Mouse (Mus musculus) limb, embryonic 13.5 days (tissue): Measurements from ENCODE around the gene Pigv. TPM values are rescaled to one million over a fixed set of nuclear protein-coding genes. Genes with fewer than 3 reads are reported as not detected.
"Not testable (repeated sequence)": the region's sequence is repeated elsewhere in the genome, so short reads cannot be mapped to it uniquely, and the experiment has no call there.

Experiments used
- ATAC-seq: fragments of 200-750 bp; cut with Nextera tagmentation; 2 replicates; pipeline ENCODE4 v1.8.0; 2017; ENCODE audit warnings: low read depth, moderate number of reproducible peaks, moderate TSS enrichment; ENCODE audit not compliant: low FRiP score
- H3K27ac ChIP-seq: fragments of 300-500 bp; sonication (generic); 2 replicates; pipeline ENCODE4 v1.5.1; 2015; ENCODE audit warnings: inconsistent platforms, mild to moderate bottlenecking, moderate library complexity
- H3K27me3 ChIP-seq: fragments of 300-500 bp; sonication (generic); 2 replicates; pipeline ENCODE4 v1.6.1; 2015; ENCODE audit warnings: mild to moderate bottlenecking, inconsistent platforms
- H3K36me3 ChIP-seq: fragments of 300-500 bp; sonication (generic); 2 replicates; pipeline ENCODE4 v1.6.1; 2015; ENCODE audit warnings: inconsistent platforms, mild to moderate bottlenecking, moderate library complexity
- H3K4me1 ChIP-seq: fragments of 300-500 bp; sonication (generic); 2 replicates; pipeline ENCODE4 v1.6.1; 2015; ENCODE audit warnings: inconsistent platforms
- H3K4me2 ChIP-seq: fragments of 300-500 bp; sonication (generic); replicated peaks from 2 replicates; pipeline ENCODE4 v1.6.1; 2015; ENCODE audit warnings: inconsistent platforms, mild to moderate bottlenecking, moderate library complexity
- H3K4me3 ChIP-seq: fragments of 300-500 bp; sonication (generic); 2 replicates; pipeline ENCODE4 v1.5.1; 2015; ENCODE audit warnings: moderate library complexity, mild to moderate bottlenecking, inconsistent platforms
- H3K9ac ChIP-seq: fragments of 300-500 bp; sonication (generic); 2 replicates; pipeline ENCODE4 v1.6.1; 2015; ENCODE audit warnings: mild to moderate bottlenecking, inconsistent platforms
- H3K9me3 ChIP-seq: fragments of 300-500 bp; sonication (generic); 2 replicates; pipeline ENCODE4 v1.6.1; 2016; ENCODE audit warnings: inconsistent platforms
- WGBS: fragments of 180-500 bp; shearing (Covaris S2); methylation state at CpG from one replicate; pipeline ENCODE4 v1.1.7; 2015; 5-methylcytosine and 5-hydroxymethylcytosine counted together
- polyA plus RNA-seq: library from polyadenylated mRNA; unstranded; fragments of >200 nt; fragmentation: Nextera tagmentation; extraction: Ambion mirVana; gene quantifications from 2 replicates; pipeline ENCODE4 v1.2.1, GENCODE M21; 2015

Pigv gene
- polyA plus RNA-seq, 1 experiment from 2014 or later: 17.1 TPM

GRCm38 (mm10) chr4:133656997-133657396 is 15.4 kb downstream of the Pigv start:
- no peaks in the 10 kb centered on the region for H3K27me3 ChIP-seq
- no peak overlapping the region for H3K4me3 ChIP-seq
- H3K4me2 ChIP-seq: no peak overlapping the region
- H3K27ac ChIP-seq: no peak overlapping the region
- H3K9ac ChIP-seq: no peak overlapping the region
- no peak for ATAC-seq
- H3K9me3 ChIP-seq: no peaks in the 10 kb centered on the region
- peaks cover 2% of the 10 kb centered on the region for H3K36me3 ChIP-seq
- whole genome bisulfite sequencing: 20% methylated on average over 4 of the region's 4 CpGs
- H3K4me1 ChIP-seq: peaks cover 40% of the 10 kb centered on the region

DNA sequence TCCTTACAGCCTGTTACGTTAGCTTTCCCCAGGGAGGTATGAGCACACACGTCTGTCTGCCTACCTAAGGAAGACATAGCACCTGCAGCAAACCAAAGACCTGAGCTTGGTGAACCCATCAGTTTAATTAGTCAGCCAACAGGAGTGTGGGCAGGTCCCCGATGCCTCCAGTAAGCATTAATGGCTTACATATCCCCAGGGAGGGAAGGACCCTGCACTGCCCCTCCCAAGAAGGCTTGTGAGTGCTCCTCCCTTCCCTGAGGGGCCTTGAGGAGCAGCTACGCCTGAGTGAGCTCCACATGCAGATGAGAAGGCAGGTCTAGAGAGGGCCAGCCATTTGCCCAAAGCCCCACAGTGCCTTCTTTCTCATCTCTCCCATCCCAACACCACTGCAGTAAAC is 16.2 kb downstream of the Pigv start:
- no peaks in the 10 kb centered on the region for H3K36me3 ChIP-seq
- no peaks in the 10 kb centered on the region for H3K27me3 ChIP-seq
- H3K4me2 ChIP-seq: no peak overlapping the region
- H3K4me3 ChIP-seq: no peak overlapping the region
- ATAC-seq: no peak
- WGBS: 51% methylated on average over 4 of the region's 4 CpGs
- H3K9ac ChIP-seq: no peak overlapping the region
- H3K27ac ChIP-seq: no peak overlapping the region
- peaks cover 37% of the 10 kb centered on the region for H3K4me1 ChIP-seq
- H3K9me3 ChIP-seq: no peaks in the 10 kb centered on the region

DNA sequence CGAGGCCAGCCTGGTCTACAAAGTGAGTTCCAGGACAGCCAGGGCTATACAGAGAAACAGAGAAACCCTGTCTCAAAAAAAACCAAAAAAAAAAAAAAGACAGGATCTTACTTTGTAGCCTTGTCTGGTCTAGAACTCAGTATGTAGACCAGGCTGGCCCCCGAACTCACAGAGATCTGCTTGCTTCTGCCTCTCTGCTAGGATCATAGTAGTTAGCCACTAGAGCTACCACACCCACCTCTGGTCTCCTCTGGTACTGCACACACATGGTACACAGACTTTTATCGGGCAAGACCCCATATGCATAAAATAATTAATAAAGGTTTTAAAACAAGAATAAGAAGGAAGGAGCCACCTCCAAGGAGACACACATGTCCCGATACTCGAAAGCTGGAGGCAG is 18.4 kb downstream of the Pigv start:
- not testable (repeated sequence) for H3K27ac ChIP-seq, H3K27me3 ChIP-seq, H3K9me3 ChIP-seq, ATAC-seq, H3K4me3 ChIP-seq, H3K4me2 ChIP-seq, H3K9ac ChIP-seq, H3K36me3 ChIP-seq
- peaks cover 15% of the 10 kb centered on the region for H3K4me1 ChIP-seq
- WGBS: 90% methylated on average over 5 of the region's 5 CpGs

DNA sequence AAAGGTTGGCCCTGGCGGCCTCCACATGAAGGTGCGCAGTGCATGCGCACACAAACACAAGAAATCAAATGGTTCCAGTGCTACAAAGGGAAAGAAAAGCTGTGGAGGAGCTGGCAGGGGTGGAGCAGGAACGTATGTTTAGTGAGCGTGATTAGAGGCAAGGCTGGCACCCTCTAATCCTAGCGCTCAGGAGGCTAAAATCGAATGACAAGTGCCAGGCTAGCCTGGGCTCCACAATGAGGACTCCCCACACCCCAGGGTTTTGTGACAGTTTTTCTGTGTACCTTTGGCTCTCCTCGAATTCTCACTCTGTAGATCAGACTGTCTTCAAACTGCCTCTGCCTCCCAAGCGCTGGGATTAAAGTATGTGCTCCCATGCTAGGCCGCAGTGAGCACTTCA is 19.7 kb downstream of the Pigv start:
- Histone ChIP-seq H3K27ac (no peak overlapping the region), H3K4me3 (no peak overlapping the region), H3K4me1 (0 out of 2 replicates have a peak, but pooled peaks cover 2% of the 10 kb centered on the region), H3K9me3 (no peaks in the 10 kb centered on the region), H3K9ac (no peak overlapping the region), H3K27me3 (no peaks in the 10 kb centered on the region), H3K36me3 (no peaks in the 10 kb centered on the region), H3K4me2 (no peak overlapping the region)
- ATAC-seq: no peak
- WGBS: 85% methylated on average over 10 of the region's 10 CpGs

DNA sequence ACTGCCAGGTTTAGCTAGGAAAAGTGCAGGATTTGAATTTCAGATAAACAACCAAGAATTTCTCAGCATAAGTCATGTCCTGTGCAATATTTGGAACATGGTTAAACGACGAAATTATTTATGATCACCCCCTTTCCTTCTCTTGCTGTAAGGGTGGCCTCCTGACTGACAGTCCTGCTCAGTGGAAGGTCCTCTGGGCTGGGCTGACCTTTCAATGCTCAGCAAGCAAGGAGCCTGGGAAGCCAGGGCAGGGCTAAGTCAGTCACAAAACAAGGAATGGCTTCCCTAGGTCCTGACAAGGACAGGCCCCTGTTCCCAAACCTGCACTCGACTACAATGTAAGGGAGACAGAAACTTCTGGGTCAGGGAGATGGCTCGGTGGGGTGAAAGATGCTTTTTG is 20.5 kb downstream of the Pigv start:
- Histone ChIP-seq H3K9ac (no peak overlapping the region), H3K4me2 (no peak overlapping the region), H3K36me3 (no peaks in the 10 kb centered on the region), H3K4me1 (no peaks in the 10 kb centered on the region), H3K27me3 (no peaks in the 10 kb centered on the region), H3K9me3 (no peaks in the 10 kb centered on the region), H3K4me3 (no peak overlapping the region), H3K27ac (no peak overlapping the region)
- 66% methylated on average over 4 of the region's 4 CpGs for WGBS
- no peak for ATAC-seq

DNA sequence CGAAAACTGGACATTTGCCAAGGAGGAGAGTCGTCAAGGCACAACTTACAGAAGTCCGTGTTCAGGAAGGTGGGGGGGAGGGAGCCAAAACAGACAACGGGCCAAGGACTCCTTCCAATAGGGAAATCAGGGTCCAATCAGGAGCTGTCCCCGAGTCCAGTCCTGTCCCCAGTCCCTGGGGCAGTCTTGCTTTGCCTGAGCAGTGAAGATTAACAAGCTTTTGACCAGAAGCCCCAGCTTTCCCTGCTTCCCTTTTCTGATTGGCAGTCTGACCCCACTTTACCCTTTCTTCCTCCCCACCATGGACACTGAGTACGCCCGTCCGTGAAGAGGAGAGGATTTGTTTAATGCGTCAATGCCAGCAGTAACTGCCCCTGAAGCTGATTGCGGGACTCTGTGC is 21.0 kb downstream of the Pigv start:
- Histone ChIP-seq H3K27me3 (no peaks in the 10 kb centered on the region), H3K9ac (0 out of 2 replicates have a peak overlapping the region, but pooled peaks have one; percentile 1), H3K4me2 (no peak overlapping the region), H3K4me3 (no peak overlapping the region), H3K36me3 (no peaks in the 10 kb centered on the region), H3K4me1 (no peaks in the 10 kb centered on the region), H3K9me3 (no peaks in the 10 kb centered on the region), H3K27ac (no peak overlapping the region)
- 55% methylated on average over 10 of the region's 10 CpGs for WGBS
- ATAC-seq: no peak

GRCm38 (mm10) chr4:133649989-133650699 is 22.3 kb downstream of the Pigv start, which contains the start of gene Zdhhc18:
Zdhhc18 (minus strand) TSS chr4:133650154.
- peak within 1 kb of the TSS; percentile 25 for H3K4me3 ChIP-seq
- peak within 1 kb of the TSS; percentile 45 for H3K4me2 ChIP-seq
- H3K9me3 ChIP-seq: peaks cover 4% of the 10 kb centered on the region
- no peaks in the 10 kb centered on the region for H3K4me1 ChIP-seq
- no peaks in the 10 kb centered on the region for H3K27me3 ChIP-seq
- H3K36me3 ChIP-seq: no peaks in the 10 kb centered on the region
- H3K27ac ChIP-seq: no peak within 1 kb of the TSS
- WGBS: 38% methylated on average over 7 of the region's 7 CpGs
- ATAC-seq: no peak; the same call in 1 of the 2 replicates
- no peak within 1 kb of the TSS for H3K9ac ChIP-seq

- H3K9me3 ChIP-seq, H3K9ac ChIP-seq, ATAC-seq, H3K27me3 ChIP-seq, H3K27ac ChIP-seq, H3K4me1 ChIP-seq, H3K36me3 ChIP-seq: not testable (repeated sequence)
- H3K4me2 ChIP-seq: peak overlapping the region; percentile 45
- H3K4me3 ChIP-seq: peak overlapping the region; percentile 25; the same call in 1 of the 2 replicates
- WGBS: 80% methylated on average over 5 of the region's 5 CpGs
Observed at GRCm38 (mm10) chr4:133649464-133649863, 23.0 kb downstream of the Pigv start.

DNA sequence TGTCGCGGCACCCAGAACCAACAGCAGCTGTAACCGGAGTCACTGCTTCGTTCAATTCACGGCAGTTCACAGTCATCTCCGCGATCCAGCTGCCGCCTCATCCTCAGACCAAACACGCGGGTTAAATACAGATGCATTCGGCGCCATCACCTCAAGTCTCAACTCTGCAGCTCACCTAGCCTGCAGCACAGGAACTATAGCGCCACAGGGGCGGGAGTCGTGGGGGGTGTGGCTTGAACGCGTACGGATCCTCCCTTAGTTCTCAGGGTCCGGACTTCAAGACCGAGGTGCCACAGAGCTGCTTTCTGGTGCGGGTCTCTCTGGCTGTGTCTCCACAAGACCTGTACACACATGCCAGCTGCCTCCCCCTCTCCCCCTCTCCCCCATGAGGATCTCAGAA is 26.8 kb downstream of the Pigv start:
- H3K27me3 ChIP-seq: no peaks in the 10 kb centered on the region
- H3K36me3 ChIP-seq: no peaks in the 10 kb centered on the region
- ATAC-seq: no peak
- H3K4me3 ChIP-seq: 0 out of 2 replicates have a peak overlapping the region, but pooled peaks have one; percentile 6
- 44% methylated on average over 21 of the region's 21 CpGs for WGBS
- H3K9ac ChIP-seq: no peak overlapping the region
- H3K27ac ChIP-seq: no peak overlapping the region
- H3K9me3 ChIP-seq: peaks cover 19% of the 10 kb centered on the region
- no peaks in the 10 kb centered on the region for H3K4me1 ChIP-seq
- peak overlapping the region; percentile 38 for H3K4me2 ChIP-seq

DNA sequence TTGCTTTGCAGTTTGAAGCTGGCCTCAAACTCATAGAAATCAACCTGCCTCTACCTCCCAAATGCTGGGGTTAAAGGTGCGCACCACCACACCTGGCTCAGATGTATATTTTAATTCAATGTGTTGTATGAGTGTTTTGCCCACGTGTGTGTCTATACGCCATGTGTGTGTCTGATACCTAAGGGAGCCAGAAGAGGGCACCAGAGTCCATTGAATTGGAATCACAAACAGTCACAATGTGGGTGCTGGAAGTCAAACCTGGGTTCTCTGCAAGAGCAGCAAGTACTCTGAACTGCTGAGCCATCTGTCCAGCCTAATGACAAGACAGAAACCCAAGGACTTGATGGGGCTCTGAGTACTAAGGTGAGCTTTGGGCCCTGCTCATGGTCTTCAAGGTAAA is 27.3 kb downstream of the Pigv start:
- Histone ChIP-seq H3K4me3 (no peak overlapping the region), H3K4me2 (no peak overlapping the region; the same call in 1 of the 2 replicates)
- no peak for ATAC-seq

GRCm38 (mm10) chr4:133634043-133634410 is 38.4 kb downstream of the Pigv start:
- Histone ChIP-seq H3K4me1 (peaks cover 27% of the 10 kb centered on the region), H3K9me3 (no peaks in the 10 kb centered on the region), H3K27ac (no peak overlapping the region), H3K36me3 (no peaks in the 10 kb centered on the region; the same call in 1 of the 2 replicates), H3K27me3 (no peaks in the 10 kb centered on the region), H3K4me2 (no peak overlapping the region), H3K4me3 (no peak overlapping the region), H3K9ac (peak overlapping the region; percentile 93; the same call in 1 of the 2 replicates)
- 77% methylated on average over 5 of the region's 5 CpGs for WGBS
- no peak for ATAC-seq

More for the DNA sequence above, 27.3 kb downstream of the Pigv start:
- Histone ChIP-seq H3K36me3 (no peaks in the 10 kb centered on the region), H3K27ac (no peak overlapping the region), H3K9ac (no peak overlapping the region), H3K4me1 (no peaks in the 10 kb centered on the region), H3K9me3 (peaks cover 19% of the 10 kb centered on the region), H3K27me3 (no peaks in the 10 kb centered on the region)
- WGBS: 83% methylated on average over 3 of the region's 3 CpGs

DNA sequence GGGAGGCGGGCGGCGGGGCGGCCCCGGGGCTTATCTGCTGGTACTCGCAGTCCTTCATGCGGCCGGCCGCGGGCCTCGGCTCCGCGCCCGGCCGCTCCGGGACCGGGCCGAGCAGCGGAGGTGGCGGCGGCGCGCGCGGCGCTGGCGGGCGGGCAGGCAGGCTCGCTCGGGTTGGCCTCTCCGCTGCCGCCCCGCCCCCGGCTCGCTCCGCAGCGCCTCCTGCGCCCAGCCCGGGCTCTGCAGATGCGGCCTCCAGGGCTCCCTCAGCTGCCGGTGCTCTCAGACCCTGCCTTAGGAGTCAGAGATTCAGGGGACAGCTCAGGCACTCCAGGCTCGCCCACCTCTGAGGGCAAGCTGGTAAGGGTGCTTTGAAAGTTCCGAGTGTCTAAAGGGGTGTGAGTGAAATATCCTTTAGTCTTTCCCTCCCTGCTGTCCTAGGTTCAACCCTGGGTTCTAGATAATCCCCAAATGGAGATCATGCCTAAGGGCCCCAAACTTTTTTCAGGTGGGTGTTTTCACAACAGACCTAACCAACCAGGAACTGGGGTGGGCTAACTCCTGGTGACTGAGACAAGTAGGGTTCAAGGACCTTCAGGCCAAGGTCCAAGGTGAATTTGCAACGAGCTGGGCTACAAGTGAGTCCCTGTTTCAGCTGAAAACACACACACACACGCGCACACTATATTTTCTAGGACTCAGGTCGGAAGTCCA is 39.0 kb downstream of the Pigv start:
- no peaks in the 10 kb centered on the region; the same call in 1 of the 2 replicates for H3K36me3 ChIP-seq
- ATAC-seq: peak; percentile 89
- H3K27me3 ChIP-seq: no peaks in the 10 kb centered on the region
- H3K9ac ChIP-seq: peak overlapping the region; percentile 93
- 12% methylated on average over 28 of the region's 47 CpGs for WGBS
- H3K4me1 ChIP-seq: peaks cover 27% of the 10 kb centered on the region
- no peaks in the 10 kb centered on the region for H3K9me3 ChIP-seq
- peak overlapping the region; percentile 67; the same call in 1 of the 2 replicates for H3K27ac ChIP-seq
- H3K4me2 ChIP-seq: peak overlapping the region; percentile 90
- H3K4me3 ChIP-seq: peak overlapping the region; percentile 83
